Comparison of ENCODE assay signal across 12 mouse cellular contexts in the genomic region with DNA sequence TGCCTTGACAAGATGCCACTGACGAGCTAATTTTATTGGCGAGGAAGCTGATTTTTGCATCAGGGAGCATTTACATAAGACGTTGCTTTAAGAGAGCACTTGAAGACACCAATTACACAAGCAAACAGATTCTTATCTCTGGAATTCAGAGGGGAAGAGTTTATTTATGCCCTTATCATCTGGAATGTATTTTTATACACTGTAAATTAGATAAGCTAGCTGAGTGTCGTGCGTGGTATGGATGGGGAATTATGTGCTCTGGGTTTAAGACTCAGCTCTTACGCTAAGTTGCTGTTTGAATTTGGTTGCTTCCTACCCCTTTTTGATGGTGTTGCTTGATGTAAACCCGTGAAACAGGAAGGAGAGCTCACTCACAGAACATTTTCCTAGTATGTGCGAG. TPM values are rescaled to one million over a fixed set of nuclear protein-coding genes. Genes with fewer than 3 reads are reported as not detected.
"Had no signal": no experiment of that assay in that cellular context is flagged by ENCODE, and none has a peak within 500 bp of the region (broad histone marks: within the 10 kb centered on the region; RNA-seq: fewer than 3 reads in every experiment).

No protein-coding gene starts in this region.

- H3K9ac ChIP-seq: intestine, embryonic 15.5 days; liver, embryonic 15.5 days; midbrain, embryonic 13.5 days; neural tube, embryonic 15.5 days had no signal

- H3K4me2 ChIP-seq: intestine, embryonic 15.5 days; liver, embryonic 11.5 days; liver, embryonic 15.5 days; midbrain, embryonic 13.5 days; neural tube, embryonic 15.5 days had no signal

- H3K9me3 ChIP-seq: intestine, embryonic 15.5 days; limb, embryonic 10.5 days; liver, embryonic 15.5 days; midbrain, embryonic 13.5 days; neural tube, embryonic 15.5 days had no signal

- H3K27ac ChIP-seq: intestine, embryonic 15.5 days; left cerebral cortex, adult 2 months; limb, embryonic 10.5 days; liver, embryonic 15.5 days; midbrain, embryonic 13.5 days; neural tube, embryonic 15.5 days; stomach, postnatal 0 days had no signal

- H3K36me3 ChIP-seq: intestine, embryonic 15.5 days; limb, embryonic 10.5 days; liver, embryonic 15.5 days; midbrain, embryonic 13.5 days; neural tube, embryonic 15.5 days had no signal

- DNase-seq: kidney, postnatal 25 days; thymus, postnatal 4 days had no signal

- ATAC-seq: midbrain, embryonic 13.5 days had no signal

- H3K4me1 ChIP-seq: intestine, embryonic 15.5 days; limb, embryonic 10.5 days; liver, embryonic 15.5 days; midbrain, embryonic 13.5 days; neural tube, embryonic 15.5 days had no signal

- H3K27me3 ChIP-seq: intestine, embryonic 15.5 days; liver, embryonic 15.5 days; midbrain, embryonic 13.5 days; neural tube, embryonic 15.5 days had no signal

- H3K4me3 ChIP-seq: intestine, embryonic 15.5 days; left cerebral cortex, adult 2 months; limb, embryonic 10.5 days; liver, embryonic 15.5 days; midbrain, embryonic 13.5 days; neural tube, embryonic 15.5 days had no signal

RNA-seq across cellular contexts. Expression of a gene that starts 55.6 kb away (rescaled TPM):
- polyA plus RNA-seq: limb, embryonic 10.5 days; liver, embryonic 11.5 days; liver, embryonic 15.5 days; midbrain, embryonic 13.5 days; midbrain, postnatal 0 days; neural tube, embryonic 11.5 days; neural tube, embryonic 15.5 days; stomach, postnatal 0 days had no signal
